Mouse (Mus musculus): ENCODE measurements at regions not wholly inside any gene's neighbourhood (a gene's known extent, or its start where the extent isn't known, plus 50 kb on each side); places are given as distances from the start of the nearest gene placed in this dataset.

DNA sequence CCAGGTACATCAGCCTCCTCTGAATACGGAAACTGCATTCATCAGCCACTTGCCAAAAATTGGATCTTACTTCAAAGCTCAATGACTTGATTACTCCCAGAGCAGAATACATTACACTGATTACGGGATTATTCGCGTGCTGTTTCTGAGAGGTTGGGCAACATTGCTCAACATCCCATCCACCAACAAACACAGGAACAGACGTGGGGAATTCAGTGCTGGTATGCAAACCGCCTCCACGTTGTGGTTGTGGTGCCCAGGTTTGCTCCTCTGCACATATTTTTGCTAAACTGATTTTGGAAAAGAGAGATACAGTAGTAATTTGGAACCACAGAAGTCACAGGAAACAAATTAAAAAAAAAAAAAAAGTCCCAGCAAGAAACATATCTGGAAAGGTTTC is 266.9 kb downstream of the Dhx15 start:
- DNase-seq (ENCODE audit: low spot score in 2 of 2), result no peak

- no peak for DNase-seq (ENCODE audit: low spot score in 2 of 2)
Measured at GRCm38 (mm10) chr5:51922973-51923372, 267.3 kb downstream of the Dhx15 start.

- DNase-seq (ENCODE audit: low spot score in 2 of 2), result no peak
Measured at GRCm38 (mm10) chr5:51922494-51922893, 267.8 kb downstream of the Dhx15 start.

GRCm38 (mm10) chr5:51917812-51918448 is 272.4 kb downstream of the Dhx15 start:
- no peak for DNase-seq (ENCODE audit: low spot score in 2 of 2)

DNA sequence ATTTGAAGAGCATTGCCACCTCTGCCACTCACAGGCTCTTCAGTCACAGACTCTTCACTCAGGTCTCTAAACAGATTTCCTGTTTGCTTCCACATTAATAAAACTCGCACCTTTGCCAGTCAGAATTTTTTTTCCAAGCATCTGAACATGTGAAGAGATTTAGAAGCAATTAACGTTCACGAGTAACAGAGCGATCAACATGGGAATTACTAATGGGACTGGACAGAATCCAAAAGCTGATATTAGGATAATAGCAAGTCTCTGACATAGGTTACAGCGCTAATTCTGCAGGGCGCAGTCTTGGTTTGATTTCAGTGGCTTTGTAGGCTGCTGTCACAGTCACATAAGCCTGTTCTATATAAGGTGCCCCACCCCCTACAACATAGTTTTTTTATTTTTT is 275.6 kb downstream of the Dhx15 start:
- no peak for DNase-seq (ENCODE audit: low spot score in 2 of 2)

DNA sequence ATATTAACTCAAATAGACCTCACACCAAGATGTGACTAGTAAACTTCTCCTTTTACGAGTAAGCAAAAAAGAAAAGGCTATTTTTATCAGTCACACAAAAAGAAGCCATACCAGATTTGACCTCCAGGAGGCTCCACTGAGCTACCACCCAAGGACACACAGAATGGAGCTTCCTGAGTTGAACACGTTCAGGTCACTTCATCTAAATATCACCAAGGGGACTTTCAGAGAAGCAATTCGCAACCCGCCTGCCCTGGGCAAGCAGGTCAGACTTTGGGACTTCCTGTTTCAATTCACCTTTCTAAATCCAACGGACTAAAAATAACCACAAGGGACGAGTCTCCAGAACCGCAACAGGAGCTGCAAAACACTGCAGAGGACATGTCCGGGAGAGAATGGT is 281.5 kb downstream of the Dhx15 start:
- DNase-seq (ENCODE audit: low spot score in 2 of 2), result no peak

GRCm38 (mm10) chr5:51906315-51907109 is 283.8 kb downstream of the Dhx15 start:
- no peak for DNase-seq (ENCODE audit: low spot score in 2 of 2)

GRCm38 (mm10) chr5:51894159-51894558 is 296.2 kb downstream of the Dhx15 start:
- DNase-seq (ENCODE audit: low spot score in 2 of 2), result no peak

DNA sequence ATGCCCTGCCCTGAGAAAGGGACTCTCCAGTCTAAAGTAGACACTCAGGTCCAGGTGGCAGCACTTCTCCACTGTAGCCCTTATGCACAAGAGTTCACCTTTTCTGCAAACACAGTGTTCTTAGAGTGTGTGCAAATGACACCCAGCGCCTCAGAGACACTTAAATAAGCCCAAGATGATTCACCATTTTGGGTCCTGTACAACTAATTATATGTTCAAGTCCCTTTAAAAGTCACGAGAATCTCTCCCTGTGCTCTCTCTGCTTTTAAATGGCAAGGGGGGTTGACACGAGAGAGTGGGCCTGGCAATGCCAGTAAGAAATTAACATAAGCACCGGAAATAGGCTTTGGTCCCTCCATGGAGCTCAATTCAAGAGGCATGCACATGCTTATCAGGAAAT is 299.0 kb downstream of the Dhx15 start:
- DNase-seq (ENCODE audit: low spot score in 2 of 2), result peak in 1 of 2 experiments; percentile 40

GRCm38 (mm10) chr5:51888404-51888803 is 301.9 kb downstream of the Dhx15 start:
- DNase-seq (ENCODE audit: low spot score in 2 of 2), result peak in 1 of 2 experiments; percentile 12

GRCm38 (mm10) chr5:51882594-51882993 is 307.7 kb downstream of the Dhx15 start:
- DNase-seq (ENCODE audit: low spot score in 2 of 2), result no peak

- DNase-seq (ENCODE audit: low spot score in 2 of 2), result no peak
Measured at GRCm38 (mm10) chr5:51882173-51882572, 308.1 kb downstream of the Dhx15 start.

DNA sequence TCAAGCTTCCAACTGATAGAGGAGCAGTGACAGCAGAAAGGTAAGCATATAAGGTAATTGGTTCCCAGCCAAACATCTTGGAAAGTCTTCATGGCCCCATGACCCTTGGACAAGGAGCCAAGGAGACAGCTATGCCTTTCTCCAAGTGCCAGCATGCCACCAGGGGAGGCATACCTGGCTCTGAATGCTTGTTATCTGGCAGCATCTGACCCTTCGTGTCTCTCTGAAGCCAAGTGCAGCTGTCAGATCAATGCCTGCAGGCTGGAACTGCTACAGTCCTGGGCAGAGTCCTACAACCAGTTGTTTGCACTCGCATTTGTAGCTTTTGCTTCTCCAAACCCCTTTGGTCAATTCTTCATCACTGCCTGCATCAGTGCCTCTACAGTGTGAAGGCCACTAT is 309.3 kb upstream of the Ppargc1a start:
- no peak for DNase-seq (ENCODE audit: low spot score in 2 of 2)

DNA sequence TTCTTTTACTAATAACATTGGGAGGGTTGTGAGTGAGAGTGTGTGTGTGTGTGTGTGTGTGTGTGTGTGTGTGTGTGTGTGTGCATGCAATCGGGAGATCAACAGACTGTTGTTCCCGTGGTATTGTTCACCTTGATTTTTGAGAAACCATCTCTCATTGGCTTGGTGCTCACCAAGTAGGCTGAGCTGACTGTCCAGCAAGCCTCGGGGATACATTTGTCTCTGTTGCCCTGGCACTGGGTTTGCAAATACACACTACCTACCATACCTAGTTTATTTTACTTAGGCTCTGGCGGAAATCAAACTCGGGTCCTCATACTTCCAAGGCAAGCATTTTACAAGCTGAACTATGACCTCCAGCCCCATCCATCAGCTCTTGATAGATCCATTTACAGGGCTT is 306.0 kb upstream of the Ppargc1a start:
- DNase-seq (ENCODE audit: low spot score in 2 of 2), result no peak

- DNase-seq (ENCODE audit: low spot score in 2 of 2), result no peak
Measured at GRCm38 (mm10) chr5:51871735-51872134, 304.2 kb upstream of the Ppargc1a start.

- no peak for DNase-seq (ENCODE audit: low spot score in 2 of 2)
Measured at GRCm38 (mm10) chr5:51868223-51868713, 300.7 kb upstream of the Ppargc1a start.

DNA sequence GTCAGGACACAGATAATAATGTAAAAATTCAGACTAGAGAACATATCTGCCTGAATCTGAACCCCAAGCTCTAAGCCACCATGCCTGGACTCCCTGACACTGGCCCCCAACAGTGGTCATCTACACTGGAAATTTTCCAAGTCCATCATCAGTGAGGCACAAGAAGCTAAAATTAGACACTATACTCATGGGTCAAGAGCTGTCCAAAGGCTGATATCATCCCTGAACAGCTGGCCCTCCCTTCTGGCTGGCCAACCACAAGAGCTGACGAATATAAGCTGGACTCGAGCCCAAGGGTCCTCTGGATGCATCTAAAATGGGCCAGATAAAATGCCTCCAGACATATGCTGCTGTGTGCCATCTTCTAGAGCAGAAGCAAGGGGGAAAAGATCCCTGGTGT is 298.5 kb upstream of the Ppargc1a start:
- DNase-seq (ENCODE audit: low spot score in 2 of 2), result no peak

- DNase-seq (ENCODE audit: low spot score in 2 of 2), result no peak
Measured at GRCm38 (mm10) chr5:51860496-51860895, 293.0 kb upstream of the Ppargc1a start.

- DNase-seq (ENCODE audit: low spot score in 2 of 2), result no peak
Measured at GRCm38 (mm10) chr5:51853456-51854124, 286.1 kb upstream of the Ppargc1a start.

GRCm38 (mm10) chr5:51850091-51850490 is 282.6 kb upstream of the Ppargc1a start:
- no peak for DNase-seq (ENCODE audit: low spot score in 2 of 2)

DNA sequence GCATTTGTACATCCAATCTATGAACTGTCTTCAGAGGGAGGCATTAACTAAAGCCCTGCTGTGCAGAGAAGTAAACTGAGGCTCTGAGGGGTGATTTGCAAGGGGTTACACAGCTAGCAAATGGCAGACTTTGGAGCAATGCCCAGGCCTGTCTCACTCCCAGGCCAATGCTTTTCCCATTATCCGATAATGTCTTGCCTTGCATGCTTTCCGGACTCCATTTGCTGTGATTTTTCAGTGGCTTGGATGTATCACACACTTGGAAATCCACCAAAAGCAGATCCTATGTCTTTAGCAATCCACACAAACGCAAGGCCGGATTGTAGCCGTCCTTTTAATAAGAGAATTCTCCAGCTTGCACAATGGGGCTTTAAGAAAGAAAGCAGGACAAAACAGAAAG is 281.7 kb upstream of the Ppargc1a start:
- no peak for DNase-seq (ENCODE audit: low spot score in 2 of 2)

- DNase-seq (ENCODE audit: low spot score in 2 of 2), result no peak
Measured at GRCm38 (mm10) chr5:51842189-51842588, 274.7 kb upstream of the Ppargc1a start.

DNA sequence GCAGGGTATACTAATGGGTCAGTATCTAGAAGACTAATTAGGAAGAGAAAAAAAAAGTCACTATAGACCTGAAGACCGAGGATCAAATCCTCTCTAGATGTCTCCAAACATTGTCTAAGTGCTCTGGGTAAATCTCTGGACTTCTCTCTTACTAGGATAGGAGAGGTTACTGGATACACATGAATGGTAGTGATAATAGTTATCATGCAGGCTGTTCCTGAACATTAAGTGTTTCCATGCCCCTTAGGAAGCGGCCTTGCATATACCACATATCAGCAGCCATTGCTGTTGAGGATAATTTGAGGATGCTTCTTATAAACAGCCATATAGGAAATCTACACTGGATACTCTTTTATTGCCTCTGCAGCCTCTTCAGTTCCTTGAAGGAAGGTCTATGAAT is 274.2 kb upstream of the Ppargc1a start:
- no peak for DNase-seq (ENCODE audit: low spot score in 2 of 2)
